Mouse (Mus musculus) liver, adult 2 months (tissue): Measurements from ENCODE around the gene Avpr1b.

Source experiments
- CTCF ChIP-seq: fragments of 200-500 bp; IDR thresholded peaks from 2 replicates; pipeline ENCODE4 v1.5.1; 2011; ENCODE audit warnings: low read depth, low read length, control low read depth
- POLR2A ChIP-seq: fragments of 200-500 bp; IDR thresholded peaks from 2 replicates; pipeline ENCODE4 v1.6.1; 2011; ENCODE audit warnings: low read length, control low read depth; ENCODE audit not compliant: insufficient read depth; ENCODE audit errors: extremely low read depth

GRCm38 (mm10) chr1:131638541-131639421 is 39.7 kb downstream of the Avpr1b start:
- TF ChIP-seq CTCF (no peak), POLR2A (no peak)
